Mouse (Mus musculus): Measurements from ENCODE around the gene Gpr4. TPM values are rescaled to one million over a fixed set of nuclear protein-coding genes. Genes with fewer than 3 reads are reported as not detected.

The Gpr4 gene
- polyA plus RNA-seq, 1 experiment from 2014 or later, result 0.50 TPM

GRCm38 (mm10) chr7:19214369-19214768, 2.0 kb downstream of the Gpr4 start:
- H3K27ac ChIP-seq (replicated peaks), result no peak overlapping the region
- no peaks in the 10 kb centered on the region for H3K36me3 ChIP-seq (replicated peaks)
- peaks cover 10% of the 10 kb centered on the region for H3K4me1 ChIP-seq (replicated peaks)
- no peak for ATAC-seq (ENCODE audit: insufficient read depth)
- peaks cover 78% of the 10 kb centered on the region for H3K27me3 ChIP-seq
- H3K9ac ChIP-seq, result no peak overlapping the region
- H3K9me3 ChIP-seq (replicated peaks), result 0 out of 2 replicates have a peak, but pooled peaks cover 5% of the 10 kb centered on the region
- peak overlapping the region; percentile 6; the same call in 1 of the 2 replicates for H3K4me2 ChIP-seq
- 51% methylated on average over 7 of the region's 7 CpGs for WGBS (ENCODE audit: insufficient replicate concordance)
- no peak overlapping the region for H3K4me3 ChIP-seq (replicated peaks)

DNA sequence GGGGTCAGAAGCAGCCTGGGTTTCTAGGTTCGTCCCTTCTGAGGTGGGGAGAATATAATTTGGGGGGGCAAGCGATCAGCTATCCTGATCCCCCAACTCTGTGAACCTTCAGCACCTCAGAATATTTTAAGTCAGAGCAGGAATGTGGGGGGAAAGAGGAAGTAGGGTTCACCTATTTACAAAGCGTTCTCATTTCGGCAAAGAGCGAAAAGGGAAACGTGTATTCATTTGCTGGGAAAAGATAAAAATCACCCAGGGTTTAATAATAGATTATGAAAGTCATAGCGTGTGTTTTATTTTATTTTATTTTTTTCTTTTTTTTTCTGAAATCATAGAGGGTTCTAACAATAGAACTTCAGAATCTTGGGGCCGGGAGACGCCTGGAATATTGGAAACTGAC, 2.6 kb downstream of the Gpr4 start:
- 0 out of 2 replicates have a peak overlapping the region, but pooled peaks have one; percentile 6 for H3K4me2 ChIP-seq
- H3K9ac ChIP-seq, result no peak overlapping the region
- H3K27ac ChIP-seq (replicated peaks), result no peak overlapping the region
- H3K27me3 ChIP-seq, result peaks cover 79% of the 10 kb centered on the region
- ATAC-seq (ENCODE audit: insufficient read depth), result no peak
- H3K36me3 ChIP-seq (replicated peaks), result no peaks in the 10 kb centered on the region
- peaks cover 10% of the 10 kb centered on the region for H3K4me1 ChIP-seq (replicated peaks)
- no peak overlapping the region for H3K4me3 ChIP-seq (replicated peaks)
- H3K9me3 ChIP-seq (replicated peaks), result 0 out of 2 replicates have a peak, but pooled peaks cover 2% of the 10 kb centered on the region
- WGBS (ENCODE audit: insufficient replicate concordance), result 32% methylated on average over 9 of the region's 9 CpGs

DNA sequence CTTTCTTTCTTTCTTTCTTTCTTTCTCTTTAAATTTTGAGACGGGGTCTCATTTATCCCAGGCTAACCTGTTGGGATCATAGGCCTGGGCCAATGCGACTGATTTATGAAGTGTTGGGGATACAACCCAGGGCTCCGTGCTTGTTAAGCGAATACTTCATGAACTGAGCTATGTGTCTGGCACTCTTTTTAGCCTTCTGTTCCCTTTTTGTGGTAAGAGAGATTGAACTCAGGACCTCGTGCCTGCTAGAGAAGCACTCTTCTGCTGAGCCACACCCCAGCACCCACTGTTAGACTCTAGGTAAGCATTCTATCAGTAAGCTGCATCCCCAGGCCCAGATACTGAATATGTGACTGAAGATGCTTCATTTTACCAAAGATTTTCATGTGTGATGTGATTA, 5.2 kb downstream of the Gpr4 start:
- WGBS (ENCODE audit: insufficient replicate concordance), result 18% methylated on average over 5 of the region's 5 CpGs
- no peaks in the 10 kb centered on the region for H3K36me3 ChIP-seq (replicated peaks)
- H3K9ac ChIP-seq, result no peak overlapping the region
- no peak for ATAC-seq (ENCODE audit: insufficient read depth)
- no peak overlapping the region for H3K4me3 ChIP-seq (replicated peaks)
- no peak overlapping the region for H3K4me2 ChIP-seq
- H3K9me3 ChIP-seq (replicated peaks), result no peaks in the 10 kb centered on the region
- no peak overlapping the region for H3K27ac ChIP-seq (replicated peaks)
- H3K4me1 ChIP-seq (replicated peaks), result peaks cover under 1% of the 10 kb centered on the region; the same call in 1 of the 2 replicates
- H3K27me3 ChIP-seq, result peaks cover 66% of the 10 kb centered on the region

DNA sequence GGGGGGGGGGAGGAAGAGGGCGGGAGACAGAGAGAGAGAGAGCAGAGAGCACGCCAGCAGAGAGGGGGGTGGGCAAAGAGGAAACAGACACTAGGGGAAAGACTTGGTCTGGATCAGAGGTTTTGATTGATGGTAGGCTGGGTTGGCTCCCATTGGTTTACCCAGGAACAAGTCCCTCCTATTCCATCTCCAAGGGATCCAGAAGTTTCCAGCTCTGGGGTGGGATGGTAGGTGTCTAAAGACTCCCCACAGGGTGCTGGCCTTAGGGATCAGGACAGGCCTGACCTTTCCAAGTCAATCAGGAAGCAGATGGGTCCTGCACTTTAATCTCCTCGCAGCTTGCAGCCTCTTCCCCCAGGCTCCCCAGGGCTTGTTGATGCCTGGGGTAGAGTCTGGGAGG, 5.6 kb downstream of the Gpr4 start:
- 0% methylated on average over 2 of the region's 3 CpGs for WGBS (ENCODE audit: insufficient replicate concordance)
- ATAC-seq (ENCODE audit: insufficient read depth), result peak; percentile 35; the same call in 1 of the 2 replicates

DNA sequence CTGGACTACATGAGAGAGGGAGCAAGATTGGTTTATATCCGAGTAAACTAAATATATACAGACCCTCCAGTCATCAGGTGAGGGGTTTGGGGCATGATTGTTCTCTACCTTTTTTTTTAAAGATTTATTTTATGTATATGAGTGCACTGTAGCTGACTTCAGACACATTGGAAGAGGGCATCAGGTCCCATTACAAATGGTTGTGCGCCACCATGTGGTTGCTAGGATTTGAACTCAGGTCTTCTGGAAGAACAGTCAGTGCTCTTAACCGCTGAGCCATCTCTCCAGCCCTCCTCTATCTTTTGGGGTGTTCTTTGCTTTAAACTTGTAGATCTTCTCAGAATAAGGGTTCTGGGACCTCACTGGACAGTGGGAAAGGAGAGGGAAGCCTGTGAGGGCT, 7.7 kb downstream of the Gpr4 start:
- Histone ChIP-seq H3K27me3 (peaks cover 40% of the 10 kb centered on the region), H3K4me1 (replicated peaks) (peaks cover 25% of the 10 kb centered on the region), H3K4me2 (no peak overlapping the region), H3K36me3 (replicated peaks) (no peaks in the 10 kb centered on the region), H3K9me3 (replicated peaks) (no peaks in the 10 kb centered on the region), H3K9ac (no peak overlapping the region), H3K4me3 (replicated peaks) (no peak overlapping the region), H3K27ac (replicated peaks) (no peak overlapping the region)
- no peak for ATAC-seq (ENCODE audit: insufficient read depth)
- WGBS (ENCODE audit: insufficient replicate concordance), result 61% methylated on average over 3 of the region's 3 CpGs

More for the DNA sequence above, 5.6 kb downstream of the Gpr4 start:
- H3K9ac ChIP-seq, result no peak overlapping the region
- 0 out of 2 replicates have a peak, but pooled peaks cover 4% of the 10 kb centered on the region for H3K4me1 ChIP-seq (replicated peaks)
- no peak overlapping the region for H3K4me3 ChIP-seq (replicated peaks)
- peaks cover 62% of the 10 kb centered on the region for H3K27me3 ChIP-seq
- H3K4me2 ChIP-seq, result no peak overlapping the region
- no peaks in the 10 kb centered on the region for H3K36me3 ChIP-seq (replicated peaks)
- H3K9me3 ChIP-seq (replicated peaks), result no peaks in the 10 kb centered on the region
- H3K27ac ChIP-seq (replicated peaks), result no peak overlapping the region

DNA sequence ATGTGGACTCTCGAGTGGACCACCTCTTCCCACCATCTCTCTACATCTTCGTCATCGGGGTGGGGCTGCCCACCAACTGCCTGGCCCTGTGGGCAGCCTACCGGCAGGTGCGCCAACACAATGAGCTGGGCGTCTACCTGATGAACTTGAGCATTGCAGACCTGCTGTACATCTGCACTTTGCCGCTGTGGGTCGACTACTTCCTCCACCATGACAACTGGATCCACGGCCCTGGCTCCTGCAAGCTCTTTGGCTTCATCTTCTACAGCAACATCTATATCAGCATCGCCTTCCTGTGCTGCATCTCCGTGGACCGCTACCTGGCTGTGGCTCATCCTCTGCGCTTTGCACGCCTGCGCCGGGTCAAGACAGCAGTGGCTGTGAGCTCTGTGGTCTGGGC, 9.9 kb downstream of the Gpr4 start:
- Histone ChIP-seq H3K27me3 (peaks cover 20% of the 10 kb centered on the region), H3K9ac (no peak overlapping the region), H3K9me3 (replicated peaks) (no peaks in the 10 kb centered on the region), H3K27ac (replicated peaks) (no peak overlapping the region), H3K4me3 (replicated peaks) (no peak overlapping the region), H3K36me3 (replicated peaks) (peaks cover 7% of the 10 kb centered on the region), H3K4me1 (replicated peaks) (peaks cover 45% of the 10 kb centered on the region), H3K4me2 (no peak overlapping the region)
- 85% methylated on average over 16 of the region's 16 CpGs for WGBS (ENCODE audit: insufficient replicate concordance)
- ATAC-seq (ENCODE audit: insufficient read depth), result no peak

DNA sequence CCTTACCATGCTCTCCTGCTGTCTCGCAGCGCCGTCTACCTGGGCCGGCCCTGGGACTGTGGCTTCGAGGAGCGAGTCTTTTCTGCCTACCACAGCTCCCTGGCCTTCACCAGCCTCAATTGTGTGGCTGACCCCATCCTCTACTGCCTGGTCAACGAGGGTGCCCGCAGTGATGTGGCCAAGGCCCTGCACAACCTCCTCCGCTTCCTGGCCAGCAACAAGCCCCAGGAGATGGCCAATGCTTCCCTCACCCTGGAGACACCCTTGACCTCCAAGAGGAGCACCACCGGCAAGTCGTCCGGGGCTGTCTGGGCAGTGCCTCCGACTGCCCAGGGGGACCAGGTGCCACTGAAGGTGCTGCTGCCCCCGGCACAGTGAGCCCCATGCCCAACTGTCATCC, 10.5 kb downstream of the Gpr4 start:
- Histone ChIP-seq H3K27ac (replicated peaks) (no peak overlapping the region), H3K27me3 (peaks cover 15% of the 10 kb centered on the region; the same call in 1 of the 2 replicates), H3K4me3 (replicated peaks) (no peak overlapping the region), H3K4me1 (replicated peaks) (peaks cover 47% of the 10 kb centered on the region), H3K36me3 (replicated peaks) (peaks cover 7% of the 10 kb centered on the region), H3K4me2 (no peak overlapping the region), H3K9me3 (replicated peaks) (no peaks in the 10 kb centered on the region), H3K9ac (no peak overlapping the region)
- ATAC-seq (ENCODE audit: insufficient read depth), result no peak
- 80% methylated on average over 14 of the region's 14 CpGs for WGBS (ENCODE audit: insufficient replicate concordance)

- H3K4me1 ChIP-seq (replicated peaks), result peaks cover 56% of the 10 kb centered on the region
- H3K9ac ChIP-seq, result peak overlapping the region; percentile 47; the same call in 1 of the 2 replicates
- H3K9me3 ChIP-seq (replicated peaks), result no peaks in the 10 kb centered on the region
- peaks cover 7% of the 10 kb centered on the region for H3K36me3 ChIP-seq (replicated peaks)
- 37% methylated on average over 4 of the region's 4 CpGs for WGBS (ENCODE audit: insufficient replicate concordance)
- peak; percentile 6; the same call in 1 of the 2 replicates for ATAC-seq (ENCODE audit: insufficient read depth)
- H3K4me3 ChIP-seq (replicated peaks), result peak overlapping the region; percentile 25
- peak overlapping the region; percentile 84 for H3K27ac ChIP-seq (replicated peaks)
- peak overlapping the region; percentile 64 for H3K4me2 ChIP-seq
- H3K27me3 ChIP-seq, result 0 out of 2 replicates have a peak, but pooled peaks cover 5% of the 10 kb centered on the region
These were observed 12.6 kb downstream of the Gpr4 start for GRCm38 (mm10) chr7:19224933-19225332.

GRCm38 (mm10) chr7:19226817-19227797, 14.8 kb downstream of the Gpr4 start:
- peak overlapping the region; percentile 72 for H3K9ac ChIP-seq
- H3K36me3 ChIP-seq (replicated peaks), result peaks cover 15% of the 10 kb centered on the region
- no peak for ATAC-seq (ENCODE audit: insufficient read depth)
- 14% methylated on average over 20 of the region's 20 CpGs for WGBS (ENCODE audit: insufficient replicate concordance)
- peak overlapping the region; percentile 100 for H3K27ac ChIP-seq (replicated peaks)
- H3K4me3 ChIP-seq (replicated peaks), result peak overlapping the region; percentile 72
- H3K4me2 ChIP-seq, result peak overlapping the region; percentile 89
- peaks cover 71% of the 10 kb centered on the region for H3K4me1 ChIP-seq (replicated peaks)
- no peaks in the 10 kb centered on the region for H3K9me3 ChIP-seq (replicated peaks)
- H3K27me3 ChIP-seq, result no peaks in the 10 kb centered on the region

DNA sequence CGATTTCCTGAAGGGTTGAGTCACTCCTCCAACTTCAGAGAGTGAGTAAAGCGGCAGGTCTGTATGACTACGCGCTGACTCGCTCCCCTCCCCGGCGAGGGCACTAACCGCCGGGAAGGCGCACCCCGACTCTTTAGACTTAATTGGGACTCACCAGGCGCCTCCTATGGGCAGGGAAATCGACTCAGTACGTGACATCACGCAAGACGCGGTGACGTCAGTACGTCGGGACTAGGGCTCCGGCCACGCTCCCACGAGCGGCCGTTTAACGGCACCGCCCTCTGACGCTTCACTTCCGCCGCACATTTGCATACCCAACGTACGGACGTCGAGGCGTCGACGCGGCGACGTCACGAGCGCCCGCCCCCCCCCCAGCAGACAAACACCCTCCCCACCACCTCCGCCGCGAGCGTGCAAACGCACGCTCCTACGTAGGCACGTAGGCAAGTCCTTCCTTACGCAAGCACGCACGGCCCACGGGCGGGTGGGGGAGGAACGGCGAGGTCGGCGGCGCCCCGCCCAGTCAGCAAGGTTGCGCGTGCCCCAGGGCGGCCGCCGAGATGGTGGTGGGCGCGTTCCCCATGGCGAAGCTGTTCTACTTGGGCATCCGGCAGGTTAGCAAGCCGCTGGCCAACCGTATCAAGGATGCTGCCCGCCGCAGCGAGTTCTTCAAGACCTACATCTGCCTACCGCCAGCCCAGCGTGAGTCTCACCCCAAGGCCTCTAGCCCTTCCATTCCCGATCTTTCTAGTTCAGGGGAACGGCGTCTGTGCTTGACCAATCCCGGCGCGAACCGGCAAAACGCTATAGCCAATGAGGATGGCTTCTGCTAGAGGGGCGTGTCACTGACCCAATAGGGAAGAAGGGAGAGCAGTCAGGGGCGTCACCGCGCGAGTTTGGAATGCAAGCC, 15.8 kb downstream of the Gpr4 start, which contains the start of gene Opa3:
Opa3 (plus strand) TSS at position 452 of the 910 bp plus-strand sequence.
- Histone ChIP-seq H3K9ac (peak within 1 kb of the TSS; percentile 85), H3K4me3 (replicated peaks) (peak within 1 kb of the TSS; percentile 72), H3K4me2 (peak within 1 kb of the TSS; percentile 89), H3K27me3 (no peaks in the 10 kb centered on the region), H3K9me3 (replicated peaks) (no peaks in the 10 kb centered on the region), H3K36me3 (replicated peaks) (peaks cover 15% of the 10 kb centered on the region), H3K27ac (replicated peaks) (peak within 1 kb of the TSS; percentile 100), H3K4me1 (replicated peaks) (peaks cover 74% of the 10 kb centered on the region)
- peak; percentile 88 for ATAC-seq (ENCODE audit: insufficient read depth)
- WGBS (ENCODE audit: insufficient replicate concordance), result under 1% methylated on average over 91 of the region's 91 CpGs
